In genomic region chr12:91779004-91779365, GRCm38 (mm10) we compare ENCODE assay signal across 8 mouse cellular contexts. TPM values are rescaled to one million over a fixed set of nuclear protein-coding genes. Genes with fewer than 3 reads are reported as not detected.
DNase-seq lines count a peak whose midpoint lies in the region; ATAC-seq lines count a peak whose summit lies in the region.

No protein-coding gene starts in this region.

- ATAC-seq in inflammation-experienced regulatory T-cells, adult 6 months, result peak; percentile 86
- ATAC-seq in megakaryocyte-erythroid progenitor cell, adult 5-6 weeks (replicated peaks; ENCODE audit: low FRiP score, low TSS enrichment, poor library complexity, severe bottlenecking), result peak; percentile 98

- DNase-seq in adrenal gland, postnatal 14 days, result peak; percentile 91
- DNase-seq in embryo, embryonic 11.5 days (ENCODE audit: low read depth, low spot score), result peak; percentile 67
- peak; percentile 85 for DNase-seq in gastrocnemius, postnatal 25 days
- peak; percentile 67 to 81 for DNase-seq in left cerebral cortex, postnatal 14 days (ENCODE audit: low spot score in 2 of 2)
- DNase-seq in right cerebral cortex, postnatal 14 days, result peak; percentile 72
- peak; percentile 81 for DNase-seq in urinary bladder, postnatal 14 days (ENCODE audit: low spot score)

- intact Hi-C loops in left cerebral cortex, postnatal 14 days (cut with DNase I), result no loop called here

RNA-seq across cellular contexts. Expression of gene Ston2, which starts 9.2 kb away (rescaled TPM):
- total RNA-seq in adrenal gland, postnatal 14 days (2021), result 6.4 and 10.1 TPM in 2 replicates
- 10 to 100 TPM; 37.9 to 46.2 TPM for total RNA-seq in gastrocnemius, postnatal 25 days (2021)
- polyA plus RNA-seq in inflammation-experienced regulatory T-cells, adult 6 months (2017; shearing (Covaris generic)), result 1 to 10 TPM in 1 of 3 experiments, under 1 TPM in 2; 0.69 to 2.0 (median 0.82) TPM
- total RNA-seq in left cerebral cortex, postnatal 14 days (2021), result 10 to 100 TPM; 16.7 to 17.6 TPM
- 5.3 and 10.7 TPM in 2 replicates for total RNA-seq in megakaryocyte-erythroid progenitor cell, adult 5-6 weeks (2014; fragmentation: Nextera tagmentation)
- 0.53 and 2.7 TPM in 2 replicates for total RNA-seq in megakaryocyte-erythroid progenitor cell, adult 5-6 weeks (2017)

Comparison
In these comparisons a context has a peak if more than half of its experiments do, and no peak if none do; other contexts are left out.
1. Peak in every context shown above with its lines: DNase-seq and ATAC-seq.